Mouse (Mus musculus): ENCODE data around the gene Gramd1b.

Gramd1b gene

GRCm38 (mm10) chr9:40330609-40331382, 200.4 kb downstream of the Gramd1b start:
- CTCF ChIA-PET, result interaction anchor here (0.6 to 5.9 kb wide), 77 partner anchors 9 to 839 kb away, joined by 3 to 42 read pairs (median 4); partner anchors contain the start of gene Scn3b (in 4 of the 4)
- POLR2A ChIA-PET, result interaction anchor here (0.6 to 14.5 kb wide), 57 partner anchors 9 to 874 kb away, joined by 3 to 257 read pairs (median 5); partner anchors contain the start of genes Scn3b (in 2 of the 4) and Hspa8 (in 1 of the 4)

- ChIA-PET POLR2A (interaction anchor here in 2 of 4 experiments (0.6 to 14.5 kb wide), 7 partner anchors 7 to 124 kb away, joined by 3 to 257 read pairs (median 5); no protein-coding TSS in a partner anchor), CTCF (interaction anchor here in 1 of 4 experiments (0.8 kb wide), 1 partner anchor 101 kb away, joined by 4 read pairs; no protein-coding TSS in a partner anchor)
Measured at GRCm38 (mm10) chr9:40326260-40326915, 204.8 kb downstream of the Gramd1b start.

GRCm38 (mm10) chr9:40324826-40325225, 206.4 kb downstream of the Gramd1b start:
- POLR2A ChIA-PET, result interaction anchor here in 2 of 4 experiments (1.1 to 2.9 kb wide), 9 partner anchors 9 to 92 kb away, joined by 3 to 16 read pairs (median 9); no protein-coding TSS in a partner anchor
- CTCF ChIA-PET, result interaction anchor here in 2 of 4 experiments (1.0 to 1.2 kb wide), 6 partner anchors 9 to 721 kb away, joined by 3 to 6 read pairs (median 3); no protein-coding TSS in a partner anchor

GRCm38 (mm10) chr9:40324232-40324792, 206.9 kb downstream of the Gramd1b start:
- ChIA-PET CTCF (interaction anchor here in 3 of 4 experiments (0.5 to 1.2 kb wide), 8 partner anchors 9 to 720 kb away, joined by 3 to 6 read pairs (median 3); no protein-coding TSS in a partner anchor), POLR2A (interaction anchor here in 2 of 4 experiments (0.6 to 2.9 kb wide), 11 partner anchors 9 to 121 kb away, joined by 3 to 16 read pairs (median 4); no protein-coding TSS in a partner anchor)

DNA sequence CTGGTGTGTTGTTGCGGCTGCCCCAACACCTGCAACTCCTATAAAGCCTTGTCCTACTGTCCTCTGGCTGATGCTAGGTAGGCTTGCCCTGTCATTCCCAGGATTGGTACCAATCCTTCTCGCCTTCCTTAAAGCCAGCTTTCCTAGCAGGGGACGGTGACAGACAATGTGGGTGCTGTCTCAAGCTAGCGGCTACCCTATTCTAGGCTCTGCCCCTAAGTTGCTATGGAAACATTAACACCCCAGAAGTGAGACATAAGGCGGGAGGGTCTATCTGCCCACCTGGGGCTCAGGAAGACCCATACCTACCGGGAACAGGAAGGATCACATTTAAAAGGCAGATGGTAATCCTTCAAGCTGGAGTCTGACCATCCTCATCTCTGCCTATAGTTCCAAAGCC, 207.4 kb downstream of the Gramd1b start:
- ChIA-PET CTCF (interaction anchor here in 3 of 4 experiments (0.5 to 1.1 kb wide), 5 partner anchors 10 to 67 kb away, joined by 3 to 4 read pairs (median 3); no protein-coding TSS in a partner anchor), POLR2A (interaction anchor here in 2 of 4 experiments (0.6 to 2.9 kb wide), 9 partner anchors 9 to 121 kb away, joined by 3 to 16 read pairs (median 4); no protein-coding TSS in a partner anchor)

DNA sequence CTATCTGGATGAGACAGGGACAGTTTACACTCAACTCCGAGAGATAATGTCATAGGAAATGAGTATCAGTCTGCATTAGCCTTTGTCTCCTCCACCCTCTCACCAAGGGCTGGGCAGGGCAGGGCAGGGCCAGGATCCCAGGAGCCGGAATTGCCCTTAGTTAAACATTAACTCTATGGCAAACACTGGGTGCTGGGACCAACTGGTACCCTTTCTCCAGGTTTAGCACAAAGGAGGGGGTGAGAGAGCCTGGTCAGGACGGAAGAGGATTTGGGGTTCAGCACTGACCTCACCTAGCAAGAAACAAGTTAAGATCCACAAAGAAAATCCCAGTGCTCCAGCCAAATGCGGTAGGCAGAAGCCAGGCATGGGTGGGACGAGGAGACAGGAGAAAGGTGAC, 208.0 kb downstream of the Gramd1b start:
- POLR2A ChIA-PET, result interaction anchor here in 2 of 4 experiments (0.9 to 2.9 kb wide), 3 partner anchors 10 to 87 kb away, joined by 3 to 16 read pairs (median 10); no protein-coding TSS in a partner anchor
- CTCF ChIA-PET, result interaction anchor here in 1 of 4 experiments (1.0 kb wide), 1 partner anchor 10 kb away, joined by 4 read pairs; no protein-coding TSS in a partner anchor

- ChIA-PET CTCF (interaction anchor here in 2 of 4 experiments (0.9 to 2.6 kb wide), 2 partner anchors 9 to 10 kb away, joined by 4 to 25 read pairs; no protein-coding TSS in a partner anchor), POLR2A (interaction anchor here (0.7 to 4.1 kb wide), 12 partner anchors 8 to 89 kb away, joined by 3 to 60 read pairs (median 4); no protein-coding TSS in a partner anchor)
Measured at GRCm38 (mm10) chr9:40322372-40322771, 208.8 kb downstream of the Gramd1b start.

DNA sequence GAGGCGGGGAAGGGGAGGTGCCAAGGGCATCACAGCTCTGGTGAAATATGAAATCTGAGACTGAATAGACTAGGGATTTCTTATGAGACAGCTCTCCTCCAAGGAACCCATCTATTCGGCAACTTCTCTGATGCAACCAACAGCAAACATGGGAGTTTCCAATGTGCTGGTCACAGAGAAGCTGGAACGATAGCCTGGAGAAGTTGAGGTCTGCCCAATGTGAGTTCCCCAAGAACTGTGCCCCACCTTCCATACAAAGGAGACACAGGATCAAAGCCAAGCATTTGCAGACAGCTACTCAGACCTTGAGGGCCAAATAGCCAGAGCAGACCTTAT, 209.5 kb downstream of the Gramd1b start:
- CTCF ChIA-PET, result interaction anchor here (0.6 to 2.6 kb wide), 7 partner anchors 9 to 1834 kb away, joined by 3 to 25 read pairs (median 4); no protein-coding TSS in a partner anchor
- POLR2A ChIA-PET, result interaction anchor here (0.6 to 4.1 kb wide), 22 partner anchors 9 to 1831 kb away, joined by 3 to 60 read pairs (median 4); no protein-coding TSS in a partner anchor

DNA sequence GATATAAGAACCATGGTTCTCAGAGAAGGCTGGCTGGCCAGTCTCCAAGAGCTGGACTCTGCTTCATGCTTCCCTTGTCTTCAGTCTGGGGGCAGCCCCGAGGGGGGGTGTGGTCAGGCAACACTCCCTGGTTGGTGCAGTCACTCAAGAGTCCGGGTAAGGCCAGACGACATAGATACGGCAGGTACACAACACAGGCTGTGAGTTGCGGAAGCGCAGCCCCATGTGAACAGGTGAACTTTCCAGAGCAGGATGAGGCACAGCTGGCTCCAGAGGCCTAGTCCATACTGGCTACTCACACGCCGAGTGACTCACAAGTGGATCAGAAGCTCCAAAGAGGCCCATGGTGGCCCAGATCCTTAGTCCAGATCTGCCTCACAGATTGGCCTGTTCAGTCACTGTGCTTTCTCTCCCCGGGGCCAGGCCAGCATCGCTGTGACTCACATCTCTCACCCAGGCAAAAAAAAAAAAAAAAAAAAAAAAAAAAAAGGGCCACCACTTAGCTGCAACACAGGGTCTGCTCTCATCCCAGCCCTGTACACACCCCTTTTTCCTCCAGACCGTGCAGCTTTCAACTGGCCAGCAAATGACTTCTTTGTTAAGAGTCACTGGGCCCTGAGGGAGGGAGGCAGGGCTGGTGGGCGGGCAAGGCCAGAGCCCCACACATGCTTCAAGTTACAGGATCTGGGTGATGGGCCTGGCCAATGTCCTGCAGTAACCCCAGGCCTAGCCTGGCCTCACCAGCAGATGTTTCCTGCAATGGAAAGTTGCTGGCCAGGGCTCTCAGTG, 210.1 kb downstream of the Gramd1b start:
- CTCF ChIA-PET, result interaction anchor here (0.6 to 2.6 kb wide), 11 partner anchors 9 to 1835 kb away, joined by 3 to 25 read pairs (median 4); no protein-coding TSS in a partner anchor
- POLR2A ChIA-PET, result interaction anchor here (0.6 to 4.1 kb wide), 20 partner anchors 9 to 1832 kb away, joined by 3 to 60 read pairs (median 3); no protein-coding TSS in a partner anchor

GRCm38 (mm10) chr9:40320405-40320804, 210.8 kb downstream of the Gramd1b start:
- POLR2A ChIA-PET, result interaction anchor here in 3 of 4 experiments (0.8 to 4.1 kb wide), 11 partner anchors 9 to 84 kb away, joined by 3 to 60 read pairs (median 13); no protein-coding TSS in a partner anchor
- CTCF ChIA-PET, result interaction anchor here in 3 of 4 experiments (0.6 to 2.6 kb wide), 6 partner anchors 10 to 79 kb away, joined by 3 to 25 read pairs (median 5); no protein-coding TSS in a partner anchor

DNA sequence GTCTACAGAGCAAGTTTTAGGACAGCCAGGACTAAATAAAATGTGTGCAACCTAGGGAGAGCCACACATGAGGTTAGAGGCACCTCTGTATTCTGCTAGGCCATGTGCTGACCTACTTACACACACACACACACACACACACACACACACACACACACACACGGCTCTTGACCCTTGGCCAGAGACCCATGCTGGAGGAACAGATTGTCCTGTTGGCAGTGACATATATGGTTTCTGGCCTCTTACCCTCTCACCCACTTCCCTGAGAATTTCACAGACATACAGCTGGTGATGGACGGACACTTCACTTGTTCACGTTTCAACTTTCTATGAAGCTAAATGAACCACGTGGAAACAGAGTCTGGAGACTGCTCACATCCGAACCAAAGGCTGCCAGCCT, 212.4 kb downstream of the Gramd1b start:
- CTCF ChIA-PET, result interaction anchor here (0.6 to 1.2 kb wide), 6 partner anchors 11 to 79 kb away, joined by 3 to 5 read pairs (median 3); no protein-coding TSS in a partner anchor
- POLR2A ChIA-PET, result interaction anchor here in 3 of 4 experiments (0.9 to 4.1 kb wide), 7 partner anchors 9 to 79 kb away, joined by 3 to 60 read pairs (median 4); no protein-coding TSS in a partner anchor

GRCm38 (mm10) chr9:40317735-40318134, 213.4 kb downstream of the Gramd1b start:
- ChIA-PET CTCF (interaction anchor here (0.7 to 1.6 kb wide), 6 partner anchors 13 to 71 kb away, joined by 3 to 4 read pairs (median 3); no protein-coding TSS in a partner anchor), POLR2A (interaction anchor here in 2 of 4 experiments (0.8 to 2.6 kb wide), 10 partner anchors 9 to 78 kb away, joined by 3 to 6 read pairs (median 3); no protein-coding TSS in a partner anchor)

- POLR2A ChIA-PET, result interaction anchor here in 2 of 4 experiments (0.6 to 2.6 kb wide), 10 partner anchors 8 to 78 kb away, joined by 3 to 6 read pairs (median 3); no protein-coding TSS in a partner anchor
- CTCF ChIA-PET, result interaction anchor here (0.7 to 1.6 kb wide), 6 partner anchors 14 to 70 kb away, joined by 3 to 4 read pairs (median 3); no protein-coding TSS in a partner anchor
Measured at GRCm38 (mm10) chr9:40316865-40317660, 214.1 kb downstream of the Gramd1b start.

GRCm38 (mm10) chr9:40311813-40312212, 219.4 kb downstream of the Gramd1b start:
- ChIA-PET CTCF (interaction anchor here in 2 of 4 experiments (0.6 to 1.1 kb wide), 2 partner anchors 13 to 18 kb away, joined by 3 to 7 read pairs; no protein-coding TSS in a partner anchor), POLR2A (interaction anchor here in 2 of 4 experiments (0.5 to 5.5 kb wide), 10 partner anchors 9 to 406 kb away, joined by 3 to 21 read pairs (median 5); no protein-coding TSS in a partner anchor)

GRCm38 (mm10) chr9:40309876-40310275, 221.3 kb downstream of the Gramd1b start:
- POLR2A ChIA-PET, result interaction anchor here in 2 of 4 experiments (0.8 to 5.5 kb wide), 8 partner anchors 7 to 109 kb away, joined by 3 to 21 read pairs (median 5); no protein-coding TSS in a partner anchor
- CTCF ChIA-PET, result interaction anchor here in 1 of 4 experiments (2.0 kb wide), 1 partner anchor 24 kb away, joined by 7 read pairs; no protein-coding TSS in a partner anchor
